Mouse (Mus musculus) embryonic facial prominence, embryonic 12.5 days (tissue): Measurements from ENCODE around the gene Clpx. TPM values are rescaled to one million over a fixed set of nuclear protein-coding genes. Genes with fewer than 3 reads are reported as not detected.

Experiments used
- ATAC-seq: fragments of 200-750 bp; cut with Nextera tagmentation; 2 replicates; pipeline ENCODE4 v1.8.0; 2017; ENCODE audit not compliant: insufficient number of reproducible peaks, insufficient read depth, low FRiP score, low TSS enrichment
- H3K27ac ChIP-seq: fragments of 300-500 bp; sonication (generic); 2 replicates; pipeline ENCODE4 v1.5.1; 2016; ENCODE audit warnings: mild to moderate bottlenecking
- H3K27me3 ChIP-seq: fragments of 300-500 bp; sonication (generic); 2 replicates; pipeline ENCODE4 v1.6.1; 2016; ENCODE audit warnings: mild to moderate bottlenecking, moderate library complexity
- H3K36me3 ChIP-seq: fragments of 300-500 bp; sonication (generic); 2 replicates; pipeline ENCODE4 v1.6.1; 2016; ENCODE audit warnings: mild to moderate bottlenecking
- H3K4me1 ChIP-seq: fragments of 300-500 bp; sonication (generic); 2 replicates; pipeline ENCODE4 v1.6.1; 2016
- H3K4me2 ChIP-seq: fragments of 300-500 bp; sonication (generic); replicated peaks from 2 replicates; pipeline ENCODE4 v1.6.1; 2016; ENCODE audit warnings: mild to moderate bottlenecking, moderate library complexity
- H3K4me3 ChIP-seq: fragments of 300-500 bp; sonication (generic); 2 replicates; pipeline ENCODE4 v1.5.1; 2016; ENCODE audit warnings: mild to moderate bottlenecking
- H3K9ac ChIP-seq: fragments of 300-500 bp; sonication (generic); 2 replicates; pipeline ENCODE4 v1.6.1; 2016; ENCODE audit warnings: mild to moderate bottlenecking, moderate library complexity
- H3K9me3 ChIP-seq: fragments of 300-500 bp; sonication (generic); 2 replicates; pipeline ENCODE4 v1.6.1; 2016; ENCODE audit warnings: mild to moderate bottlenecking, moderate library complexity
- WGBS: fragments of 180-500 bp; shearing (Covaris S2); methylation state at CpG from one replicate; pipeline ENCODE4 v1.1.7; 2016; 5-methylcytosine and 5-hydroxymethylcytosine counted together
- polyA plus RNA-seq: library from polyadenylated mRNA; unstranded; fragments of >200 nt; fragmentation: Nextera tagmentation; extraction: Ambion mirVana; gene quantifications from 2 replicates; pipeline ENCODE4 v1.2.1, GENCODE M21; 2016

Gene Clpx
- polyA plus RNA-seq, result 56.5 and 59.1 TPM in 2 replicates

DNA sequence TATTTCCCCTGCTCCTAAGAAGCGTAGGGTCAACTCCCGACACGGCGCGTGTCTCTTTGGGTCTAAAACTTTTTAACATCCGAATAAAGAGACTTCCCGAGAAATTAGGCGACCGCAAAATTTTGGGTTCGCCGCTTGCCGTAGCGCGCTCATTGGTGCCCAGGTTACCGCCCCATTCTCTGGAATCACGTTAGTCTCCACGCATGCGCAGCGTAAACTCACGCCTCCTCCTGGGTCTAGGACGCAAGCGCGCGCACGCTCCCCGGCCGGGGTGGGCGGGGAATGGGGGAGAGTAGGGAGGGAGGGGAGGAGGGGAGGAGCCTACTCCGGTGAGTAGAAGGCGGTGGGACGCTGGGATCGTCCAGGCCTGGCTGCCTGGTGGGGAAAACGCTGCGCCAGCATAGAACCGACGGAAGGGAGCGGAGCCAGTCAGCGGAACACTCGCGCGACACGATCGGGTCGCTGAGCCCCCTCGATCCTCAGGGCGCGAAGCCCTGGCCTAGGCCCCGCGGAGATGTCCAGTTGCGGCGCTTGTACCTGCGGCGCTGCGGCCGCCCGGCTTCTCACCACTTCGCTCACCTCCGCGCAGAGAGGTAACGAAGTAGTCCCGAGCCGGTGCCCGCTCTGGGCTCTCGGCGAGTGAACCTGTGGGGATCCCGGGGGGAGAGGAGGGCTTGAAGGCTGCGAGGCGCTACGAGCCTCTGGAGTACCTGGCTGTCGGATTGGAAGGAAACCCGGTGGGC, at the start of gene Clpx:
Gene Clpx (plus strand): TSS at position 288 of the 743 bp plus-strand sequence.
- Histone ChIP-seq H3K9me3 (no peaks in the 10 kb centered on the region), H3K9ac (peak within 1 kb of the TSS; percentile 91), H3K27ac (peak within 1 kb of the TSS; percentile 90), H3K27me3 (no peaks in the 10 kb centered on the region), H3K4me3 (peak within 1 kb of the TSS; percentile 96), H3K36me3 (peaks cover 8% of the 10 kb centered on the region; the same call in 1 of the 2 replicates), H3K4me2 (peak within 1 kb of the TSS; percentile 80), H3K4me1 (peaks cover 14% of the 10 kb centered on the region)
- peak; percentile 93 for ATAC-seq
- under 1% methylated on average over 71 of the region's 71 CpGs for WGBS

DNA sequence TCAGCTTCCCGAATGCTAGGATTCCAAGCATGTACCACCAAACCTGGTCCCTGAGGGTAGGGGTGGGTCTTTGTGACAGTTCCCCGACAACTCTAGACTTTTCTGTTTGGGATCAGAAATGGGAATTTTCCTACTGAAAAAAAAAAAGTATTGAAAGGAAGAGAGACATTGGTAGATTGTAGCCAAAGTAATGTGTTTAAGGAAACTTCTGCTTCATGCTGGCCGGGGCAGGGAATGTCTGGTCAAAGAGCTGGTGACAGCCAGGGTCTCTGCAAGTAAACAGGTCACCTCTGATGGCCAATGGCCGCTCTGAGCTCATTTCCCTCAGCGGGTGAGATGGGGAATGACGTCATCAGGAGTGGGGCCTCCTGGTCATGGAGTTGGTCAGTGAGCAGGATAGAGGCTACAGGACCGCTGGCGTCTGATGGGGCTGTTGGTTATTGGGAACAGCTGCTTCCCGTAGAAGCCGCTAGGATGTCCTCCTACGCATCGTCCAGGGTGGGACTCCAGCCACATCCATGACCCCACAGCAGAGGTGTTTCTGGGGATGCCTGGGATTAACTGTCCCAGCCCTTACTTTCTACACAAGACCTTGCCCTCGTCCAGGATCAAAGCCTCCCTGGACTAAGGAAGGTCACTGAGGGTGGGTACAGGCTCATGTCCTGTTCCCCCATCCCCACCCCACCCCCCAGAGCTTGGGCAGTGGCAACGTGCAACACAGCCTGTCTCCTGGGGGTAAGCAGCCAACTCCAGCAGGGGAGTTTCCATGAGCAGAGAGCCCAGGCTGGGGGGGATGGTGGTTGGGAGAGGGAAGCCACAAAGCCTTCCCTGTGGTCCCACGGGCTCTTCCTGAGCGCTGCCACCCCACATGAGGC, 46.3 kb upstream of the Clpx start:
- Histone ChIP-seq H3K27ac (no peak overlapping the region), H3K9me3 (no peaks in the 10 kb centered on the region), H3K4me1 (no peaks in the 10 kb centered on the region), H3K27me3 (no peaks in the 10 kb centered on the region), H3K9ac (no peak overlapping the region), H3K4me3 (no peak overlapping the region), H3K36me3 (no peaks in the 10 kb centered on the region), H3K4me2 (no peak overlapping the region)
- no peak for ATAC-seq
- 73% methylated on average over 16 of the region's 16 CpGs for WGBS

DNA sequence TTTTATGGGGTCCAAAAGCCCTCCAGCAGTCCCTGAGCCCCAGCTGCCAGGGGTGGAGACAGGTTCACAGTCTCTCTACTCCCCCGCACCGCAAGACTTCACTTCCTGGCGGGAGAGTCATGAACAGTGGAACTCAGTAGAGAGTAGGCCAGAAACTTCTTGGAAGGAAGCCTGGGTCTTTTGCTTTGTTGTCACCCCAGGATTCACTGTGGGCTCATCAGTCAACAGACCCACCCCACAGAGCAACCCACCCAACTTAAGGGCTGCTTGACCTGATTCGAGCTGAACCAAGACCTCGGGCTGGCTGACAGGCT, 45.7 kb upstream of the Clpx start:
- H3K27me3 ChIP-seq, result no peaks in the 10 kb centered on the region
- no peaks in the 10 kb centered on the region for H3K9me3 ChIP-seq
- H3K27ac ChIP-seq, result no peak overlapping the region
- no peak overlapping the region for H3K9ac ChIP-seq
- H3K4me3 ChIP-seq, result no peak overlapping the region
- H3K4me2 ChIP-seq, result no peak overlapping the region
- no peak for ATAC-seq
- no peaks in the 10 kb centered on the region for H3K4me1 ChIP-seq
- no peaks in the 10 kb centered on the region for H3K36me3 ChIP-seq
- WGBS, result 87% methylated on average over 5 of the region's 5 CpGs

DNA sequence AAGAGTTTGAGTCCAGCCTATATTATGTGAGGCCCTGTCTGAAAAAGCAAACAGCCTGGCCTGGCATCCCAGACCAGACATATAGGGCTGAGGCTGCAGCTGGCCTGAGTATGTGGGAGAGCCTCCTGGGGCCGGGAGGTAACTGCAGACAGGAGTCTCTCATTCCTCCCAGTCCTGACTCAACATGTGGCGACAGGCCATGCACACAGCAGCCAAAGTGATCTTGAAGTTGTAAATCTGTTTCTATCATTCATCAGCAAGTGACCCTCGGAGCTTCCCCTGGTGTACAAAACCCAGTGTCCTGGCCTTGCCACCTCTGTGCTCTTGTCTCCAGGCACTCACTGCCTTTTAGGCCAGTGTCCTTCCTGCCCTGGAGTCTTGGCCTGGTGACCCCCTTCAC, 42.0 kb upstream of the Clpx start:
- H3K4me3 ChIP-seq, result no peak overlapping the region
- no peaks in the 10 kb centered on the region for H3K9me3 ChIP-seq
- H3K4me2 ChIP-seq, result no peak overlapping the region
- H3K36me3 ChIP-seq, result no peaks in the 10 kb centered on the region
- no peak overlapping the region for H3K9ac ChIP-seq
- H3K27ac ChIP-seq, result no peak overlapping the region
- ATAC-seq, result no peak
- H3K27me3 ChIP-seq, result no peaks in the 10 kb centered on the region
- H3K4me1 ChIP-seq, result no peaks in the 10 kb centered on the region
- WGBS, result 72% methylated on average over 3 of the region's 3 CpGs

DNA sequence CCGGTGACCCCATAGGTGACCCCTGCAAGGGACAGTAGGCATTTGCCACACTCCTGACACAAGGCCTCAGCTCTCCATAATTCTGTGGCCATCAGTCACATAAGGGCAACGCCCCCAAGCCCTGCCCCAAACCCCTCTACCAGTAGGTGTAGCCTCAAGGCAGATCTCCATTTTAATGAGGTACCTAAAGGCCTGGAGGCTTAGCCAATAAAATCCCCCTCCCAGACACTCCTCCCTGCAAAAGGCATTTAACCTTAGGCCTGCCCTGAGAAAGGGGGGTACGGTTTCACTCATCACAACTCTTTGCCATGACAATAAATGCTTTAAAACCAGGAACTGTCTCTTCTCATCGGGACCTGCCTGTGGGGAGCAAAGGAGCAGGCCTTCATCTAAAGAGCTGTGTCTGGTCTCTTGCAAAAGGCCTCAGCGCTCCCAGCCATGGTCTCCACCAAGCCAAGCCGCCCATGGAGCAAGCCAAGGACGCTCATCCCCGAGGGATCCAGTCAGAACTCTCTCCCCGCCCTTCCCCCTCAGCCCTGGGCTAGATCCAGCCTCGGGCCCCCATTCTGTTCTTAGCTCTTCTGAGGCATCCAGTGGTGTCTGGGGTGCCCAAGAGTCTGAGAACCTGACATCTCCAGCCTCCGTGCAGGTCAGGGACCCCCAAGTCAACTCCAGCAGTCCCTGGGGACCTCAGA, 38.0 kb upstream of the Clpx start:
- no peak for ATAC-seq
- peaks cover 5% of the 10 kb centered on the region; the same call in 1 of the 2 replicates for H3K4me1 ChIP-seq
- no peak overlapping the region for H3K9ac ChIP-seq
- no peaks in the 10 kb centered on the region for H3K9me3 ChIP-seq
- H3K27ac ChIP-seq, result no peak overlapping the region
- whole genome bisulfite sequencing, result 69% methylated on average over 11 of the region's 11 CpGs
- H3K4me2 ChIP-seq, result no peak overlapping the region
- no peak overlapping the region for H3K4me3 ChIP-seq
- no peaks in the 10 kb centered on the region for H3K27me3 ChIP-seq
- H3K36me3 ChIP-seq, result no peaks in the 10 kb centered on the region

DNA sequence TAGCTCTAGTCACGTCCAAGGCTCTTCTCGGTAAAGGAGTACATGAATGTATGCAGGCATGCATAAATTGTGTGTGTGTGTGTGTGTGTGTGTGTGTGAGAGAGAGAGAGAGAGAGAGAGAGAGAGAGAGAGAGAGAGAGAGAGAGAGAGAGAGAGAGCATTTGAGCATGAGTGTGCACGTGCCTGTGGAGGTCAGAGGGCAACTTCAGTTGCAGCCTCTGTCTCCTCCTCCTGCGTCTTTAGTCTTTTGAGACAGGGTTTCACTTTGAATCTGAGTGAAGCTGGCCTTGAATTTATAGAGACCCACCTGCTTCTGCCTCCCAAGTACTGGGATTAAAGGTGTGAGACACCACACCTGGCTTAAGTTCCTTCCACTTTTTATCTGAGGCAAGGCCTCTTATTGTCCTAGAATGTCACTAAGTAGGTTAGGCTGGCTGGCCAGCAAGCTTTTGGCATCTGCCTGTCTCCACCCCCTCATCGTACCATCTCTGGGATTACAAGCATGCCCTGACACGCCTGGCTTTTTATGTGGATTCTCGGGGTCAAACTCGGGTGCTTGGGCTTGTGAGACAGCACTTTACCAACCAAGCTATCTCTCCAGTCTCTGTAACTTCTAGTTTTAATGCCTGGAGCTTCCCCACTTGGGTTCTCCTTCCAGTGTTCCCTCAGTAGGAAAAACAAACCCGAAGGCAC, 36.7 kb upstream of the Clpx start:
- 74% methylated on average over 8 of the region's 9 CpGs for WGBS
- Histone ChIP-seq H3K4me1 (peaks cover 5% of the 10 kb centered on the region; the same call in 1 of the 2 replicates), H3K4me2 (no peak overlapping the region), H3K4me3 (no peak overlapping the region), H3K27ac (no peak overlapping the region), H3K9ac (no peak overlapping the region), H3K9me3 (no peaks in the 10 kb centered on the region), H3K27me3 (no peaks in the 10 kb centered on the region), H3K36me3 (no peaks in the 10 kb centered on the region)
- ATAC-seq, result no peak

DNA sequence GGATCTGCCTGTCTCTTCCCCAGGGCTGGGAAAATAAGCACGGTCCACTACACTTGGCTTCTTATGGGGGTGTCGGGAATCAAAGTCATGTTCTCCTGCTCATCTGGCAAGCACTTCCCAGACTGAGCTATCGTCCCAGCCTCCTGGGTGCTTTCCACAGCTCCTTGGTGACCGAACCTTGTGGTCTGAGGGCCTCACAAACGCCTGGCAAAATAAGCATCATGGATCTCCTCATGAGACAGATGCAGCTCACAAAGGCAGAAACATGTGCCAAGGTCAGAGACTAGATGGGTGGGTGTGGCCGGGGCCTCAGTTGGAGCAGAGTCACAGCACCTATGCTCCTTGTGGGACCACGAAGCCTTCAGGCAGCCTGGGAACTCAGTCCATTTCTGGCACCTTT, 34.7 kb upstream of the Clpx start:
- WGBS, result 67% methylated on average over 7 of the region's 7 CpGs
- no peaks in the 10 kb centered on the region for H3K9me3 ChIP-seq
- no peak for ATAC-seq

DNA sequence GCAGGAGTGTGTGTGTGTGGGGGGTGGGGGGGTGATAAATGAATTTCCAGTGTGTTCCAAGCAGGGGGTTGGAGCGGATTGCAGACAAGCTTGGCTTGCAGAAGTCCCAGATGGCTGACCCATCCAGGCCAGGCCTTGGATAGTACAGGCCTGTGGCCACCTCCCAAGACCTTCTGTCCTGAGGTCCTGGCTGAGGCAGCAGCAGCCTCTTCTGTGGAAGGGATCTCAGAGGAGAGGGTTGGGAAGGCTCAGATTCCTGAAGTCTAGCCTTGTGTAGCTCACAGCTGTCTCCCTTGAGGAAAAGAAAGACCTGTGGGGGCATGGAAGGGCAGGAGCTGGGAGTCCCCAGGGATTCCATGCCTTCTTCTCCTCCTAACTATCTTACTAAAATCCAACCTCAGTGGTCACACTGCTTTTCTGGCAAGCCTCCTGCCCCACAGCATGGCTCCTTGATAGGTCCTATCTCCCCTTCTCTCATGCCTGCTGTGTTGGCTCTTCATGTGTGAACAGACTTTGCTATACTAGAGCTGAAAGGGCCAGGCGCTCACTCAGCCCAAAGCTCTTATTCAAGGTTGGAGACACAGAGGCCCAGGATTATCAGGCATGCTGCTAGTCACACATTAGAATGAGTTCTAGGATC, 32.3 kb upstream of the Clpx start:
- no peak overlapping the region for H3K4me3 ChIP-seq
- no peaks in the 10 kb centered on the region for H3K27me3 ChIP-seq
- H3K4me1 ChIP-seq, result peaks cover 5% of the 10 kb centered on the region; the same call in 1 of the 2 replicates
- H3K27ac ChIP-seq, result no peak overlapping the region
- 94% methylated on average over 2 of the region's 2 CpGs for WGBS
- H3K9ac ChIP-seq, result no peak overlapping the region
- no peaks in the 10 kb centered on the region for H3K36me3 ChIP-seq
- no peak for ATAC-seq
- no peaks in the 10 kb centered on the region for H3K9me3 ChIP-seq
- no peak overlapping the region for H3K4me2 ChIP-seq

More for the DNA sequence above, 34.7 kb upstream of the Clpx start:
- H3K27me3 ChIP-seq, result no peaks in the 10 kb centered on the region
- peaks cover 5% of the 10 kb centered on the region; the same call in 1 of the 2 replicates for H3K4me1 ChIP-seq
- no peak overlapping the region for H3K9ac ChIP-seq
- H3K36me3 ChIP-seq, result no peaks in the 10 kb centered on the region
- no peak overlapping the region for H3K27ac ChIP-seq
- H3K4me2 ChIP-seq, result no peak overlapping the region
- no peak overlapping the region for H3K4me3 ChIP-seq

DNA sequence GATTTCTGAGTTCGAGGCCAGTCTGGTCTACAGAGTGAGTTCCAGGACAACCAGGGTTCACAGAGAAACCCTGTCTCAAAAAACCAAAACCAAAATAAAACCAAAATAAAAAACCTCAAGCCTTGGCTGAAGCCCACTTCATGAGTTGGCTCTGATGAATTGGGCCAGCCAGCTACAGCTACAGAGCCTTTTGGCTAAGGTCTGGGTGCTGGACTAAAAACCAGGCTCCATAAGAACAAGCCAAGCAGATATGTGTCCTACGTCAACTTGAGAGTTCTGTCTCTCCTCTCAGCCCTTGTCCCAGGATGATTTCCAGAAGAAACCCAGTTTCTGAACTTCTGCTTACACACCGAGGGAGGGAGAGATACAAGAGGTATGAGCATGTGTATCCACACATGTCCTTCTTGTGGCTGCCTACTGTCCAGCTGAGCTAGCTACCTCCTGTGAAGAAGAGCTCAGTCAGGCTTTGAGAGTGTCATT, 31.4 kb upstream of the Clpx start:
- no peak for ATAC-seq
- Histone ChIP-seq H3K4me3 (no peak overlapping the region), H3K27me3 (no peaks in the 10 kb centered on the region), H3K4me1 (peaks cover 8% of the 10 kb centered on the region; the same call in 1 of the 2 replicates), H3K9ac (no peak overlapping the region), H3K27ac (no peak overlapping the region), H3K4me2 (no peak overlapping the region), H3K36me3 (no peaks in the 10 kb centered on the region), H3K9me3 (no peaks in the 10 kb centered on the region)
- 87% methylated on average over 3 of the region's 3 CpGs for WGBS

DNA sequence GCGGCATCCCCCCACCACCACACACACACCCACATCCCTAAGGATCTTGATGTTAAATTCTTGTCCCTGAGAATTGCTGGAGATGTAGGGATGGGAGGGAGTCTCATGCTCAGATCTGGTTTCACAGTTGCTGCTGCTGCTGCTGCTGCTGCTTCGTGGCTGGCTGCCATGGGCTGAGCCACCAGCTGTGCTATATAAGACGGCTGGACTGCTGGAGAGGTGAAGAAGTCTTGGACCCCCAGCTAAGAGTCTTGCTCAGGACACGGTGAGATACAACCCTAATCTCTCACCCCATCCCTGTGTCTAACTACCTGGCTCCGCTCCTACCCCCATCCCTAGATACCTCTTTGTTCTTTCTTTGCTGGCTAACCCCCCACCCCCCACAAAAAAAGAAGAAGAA, 29.1 kb upstream of the Clpx start, which contains the start of gene Cilp:
Gene Cilp (plus strand): TSS at position 222 of the 400 bp plus-strand sequence.
- 47% methylated on average over 5 of the region's 5 CpGs for WGBS

More for the DNA sequence above, 29.1 kb upstream of the Clpx start, which contains the start of gene Cilp:
- Histone ChIP-seq H3K9me3 (no peaks in the 10 kb centered on the region), H3K36me3 (no peaks in the 10 kb centered on the region), H3K4me1 (peaks cover 9% of the 10 kb centered on the region; the same call in 1 of the 2 replicates), H3K9ac (no peak within 1 kb of the TSS), H3K27ac (no peak within 1 kb of the TSS), H3K4me3 (no peak within 1 kb of the TSS), H3K4me2 (no peak within 1 kb of the TSS), H3K27me3 (no peaks in the 10 kb centered on the region)
- ATAC-seq, result 0 out of 2 replicates have a peak, but pooled peaks have one; percentile 53
